Mouse (Mus musculus) neural tube, embryonic 10.5 days (tissue): ENCODE measurements around the gene Otp.

Experiments used
- DNase-seq: peaks from one replicate; pipeline ENCODE4 v3.0.0-alpha.2; 2017; ENCODE audit warnings: low spot score; ENCODE audit errors: extremely low spot score

The Otp gene

GRCm38 (mm10) chr13:94873111-94874038 is 2.0 kb upstream of the Otp start:
- DNase-seq: peak; percentile 73

- DNase-seq: no peak
Measured at GRCm38 (mm10) chr13:94874039-94874425, 1.4 kb upstream of the Otp start.

- peak; percentile 75 for DNase-seq
Measured at GRCm38 (mm10) chr13:94874656-94875395, 576 bp upstream of the Otp start.

GRCm38 (mm10) chr13:94876286-94877210 is 1.1 kb downstream of the Otp start:
- peak; percentile 59 for DNase-seq

- peak; percentile 56 for DNase-seq
Measured at GRCm38 (mm10) chr13:94877211-94877590, 1.8 kb downstream of the Otp start.

GRCm38 (mm10) chr13:94877991-94878745 is 2.8 kb downstream of the Otp start:
- DNase-seq: no peak

GRCm38 (mm10) chr13:94881201-94881600 is 5.8 kb downstream of the Otp start:
- DNase-seq: peak; percentile 45

- peak; percentile 34 for DNase-seq
Measured at GRCm38 (mm10) chr13:94882221-94882620, 6.8 kb downstream of the Otp start.

GRCm38 (mm10) chr13:94882711-94883145 is 7.3 kb downstream of the Otp start:
- peak; percentile 57 for DNase-seq

GRCm38 (mm10) chr13:94883163-94883965 is 8.0 kb downstream of the Otp start:
- peak; percentile 75 for DNase-seq

- peak; percentile 75 for DNase-seq
Measured at GRCm38 (mm10) chr13:94883966-94884960, 8.9 kb downstream of the Otp start.

- peak; percentile 65 for DNase-seq
Measured at GRCm38 (mm10) chr13:94885291-94886235, 10.2 kb downstream of the Otp start.

- DNase-seq: no peak
Measured at GRCm38 (mm10) chr13:94907841-94908240, 32.4 kb downstream of the Otp start.

GRCm38 (mm10) chr13:94912961-94913360 is 37.6 kb downstream of the Otp start:
- DNase-seq: peak; percentile 21

- no peak for DNase-seq
Measured at GRCm38 (mm10) chr13:94915654-94916053, 40.3 kb downstream of the Otp start.

GRCm38 (mm10) chr13:94928086-94928485 is 52.7 kb downstream of the Otp start:
- DNase-seq: no peak
